Mouse (Mus musculus): ENCODE results near the gene Stac3. TPM values are rescaled to one million over a fixed set of nuclear protein-coding genes. Genes with fewer than 3 reads are reported as not detected.

Stac3 gene
- total and polyA plus RNA-seq, 3 experiments = 0.08 to 0.79 (median 0.50) TPM

DNA sequence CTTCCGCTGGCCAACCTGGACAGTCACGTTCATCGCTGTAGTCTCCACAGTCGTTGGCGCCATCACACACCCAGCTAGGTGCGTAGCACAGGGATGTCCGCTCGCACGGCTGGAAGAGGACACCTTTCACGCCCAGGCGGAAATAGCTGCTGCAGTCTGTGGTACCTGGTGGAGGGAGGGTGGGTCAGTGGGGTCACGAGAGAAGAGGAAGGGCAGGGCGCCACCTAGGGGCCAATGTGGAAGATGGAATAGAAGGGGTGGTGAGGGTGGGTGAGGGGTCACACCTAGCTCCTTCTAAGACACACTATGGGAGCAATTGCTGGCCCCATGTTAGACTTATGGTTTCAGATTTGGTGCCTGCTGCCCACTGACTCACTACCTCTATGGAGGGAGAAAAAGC lies 55.9 kb downstream of the Stac3 start:
- Histone ChIP-seq H3K9ac (ENCODE audit: insufficient read depth, low read depth) (no peak overlapping the region), H3K4me3 (replicated peaks in 1 of 3; ENCODE audit: low read depth in 2 of 3, low read length in 2 of 3, poor library complexity in 1 of 3) (no peak overlapping the region)
- dilution Hi-C loops (cut with MboI; ENCODE audit: extremely low pct_ligation_motif_present, extremely low pct_unique_long_range_greater_than_20kb, low sequenced_read_pairs) = no loop called here

More for the DNA sequence above, 55.9 kb downstream of the Stac3 start:
- no peaks in the 10 kb centered on the region for H3K79me2 ChIP-seq (replicated peaks; ENCODE audit: control insufficient read depth, extremely low read depth, insufficient read depth, poor library complexity, severe bottlenecking)
- no peaks in the 10 kb centered on the region for H3K4me1 ChIP-seq (ENCODE audit: control insufficient read depth in 1 of 2, insufficient read depth in 2 of 2)
- peaks cover 92 to 94% of the 10 kb centered on the region in 2 experiments for H3K36me3 ChIP-seq (replicated peaks in 1 of 2; ENCODE audit: control insufficient read depth in 1 of 2, insufficient read depth in 1 of 2, low read length in 1 of 2)
- H3K4me2 ChIP-seq (ENCODE audit: insufficient read depth, low read depth, poor library complexity, severe bottlenecking) = no peak overlapping the region
- no peak for DNase-seq (ENCODE audit: extremely low read depth)
- H3K27ac ChIP-seq (ENCODE audit: insufficient read depth, low read depth) = no peak overlapping the region
- no peaks in the 10 kb centered on the region for H3K27me3 ChIP-seq (replicated peaks)
- H3K9me3 ChIP-seq (replicated peaks; ENCODE audit: low read length) = no peaks in the 10 kb centered on the region
- TF ChIP-seq ELF1 (IDR thresholded peaks at IDR 0.05; ENCODE audit: low read depth, low read length) (no peak), CTCF (conservative IDR thresholded peaks at IDR 0.05 in 1 of 2, IDR thresholded peaks at IDR 0.05 in 1 of 2; ENCODE audit: low read depth in 2 of 2, low read length in 2 of 2) (peak in 1 of 2 experiments; percentile 44; a peak in 2 of 4 replicates)
- in situ Hi-C loops (cut with MboI; ENCODE audit: low pct_ligation_motif_present, low pct_unique_long_range_greater_than_20kb, low sequenced_read_pairs) = no loop called here

Other genes starting within 250 kb of the Stac3 start
- gene Kif5a, start 238.3 kb upstream of the Stac3 start, total RNA-seq (2012; rRNA removed) = 1.3 and 2.1 TPM in 2 replicates
- not detected in 2 replicates for gene Kif5a, start 238.3 kb upstream of the Stac3 start, total RNA-seq (2014; rRNA removed)
- 0.14 and 0.46 TPM in 2 replicates for gene Kif5a, start 238.3 kb upstream of the Stac3 start, polyA plus RNA-seq (2012; ENCODE audit: insufficient read length, low read depth)
- 88.5 and 91.9 TPM in 2 replicates for gene Dctn2, start 235.3 kb upstream of the Stac3 start, total RNA-seq (2012; rRNA removed)
- gene Dctn2, start 235.3 kb upstream of the Stac3 start, total RNA-seq (2014; rRNA removed) = 66.3 and 67.3 TPM in 2 replicates
- gene Dctn2, start 235.3 kb upstream of the Stac3 start, polyA plus RNA-seq (2012; ENCODE audit: insufficient read length, low read depth) = 79.1 and 94.1 TPM in 2 replicates
- gene Mbd6, start 212.7 kb upstream of the Stac3 start, total RNA-seq (2012; rRNA removed) = 2.7 and 3.3 TPM in 2 replicates
- 0.51 and 0.74 TPM in 2 replicates for gene Mbd6, start 212.7 kb upstream of the Stac3 start, total RNA-seq (2014; rRNA removed)
- gene Mbd6, start 212.7 kb upstream of the Stac3 start, polyA plus RNA-seq (2012; ENCODE audit: insufficient read length, low read depth) = 16.5 and 17.7 TPM in 2 replicates
- gene Mars, start 189.9 kb upstream of the Stac3 start, total RNA-seq (2012; rRNA removed) = 224 and 234 TPM in 2 replicates
- gene Mars, start 189.9 kb upstream of the Stac3 start, total RNA-seq (2014; rRNA removed) = 110 and 143 TPM in 2 replicates
- 161 and 177 TPM in 2 replicates for gene Mars, start 189.9 kb upstream of the Stac3 start, polyA plus RNA-seq (2012; ENCODE audit: insufficient read length, low read depth)
- gene Arhgap9, start 179.7 kb upstream of the Stac3 start, total RNA-seq (2012; rRNA removed) = 32.5 and 33.7 TPM in 2 replicates
- gene Arhgap9, start 179.7 kb upstream of the Stac3 start, total RNA-seq (2014; rRNA removed) = 32.4 and 34.0 TPM in 2 replicates
- gene Arhgap9, start 179.7 kb upstream of the Stac3 start, polyA plus RNA-seq (2012; ENCODE audit: insufficient read length, low read depth) = 42.4 and 44.7 TPM in 2 replicates
- gene Gli1, start 159.7 kb upstream of the Stac3 start, total RNA-seq (2012; rRNA removed) = 0.13 and 0.42 TPM in 2 replicates
- not detected in 2 replicates for gene Gli1, start 159.7 kb upstream of the Stac3 start, total RNA-seq (2014; rRNA removed)
- 0.10 and 0.14 TPM in 2 replicates for gene Gli1, start 159.7 kb upstream of the Stac3 start, polyA plus RNA-seq (2012; ENCODE audit: insufficient read length, low read depth)
- gene Inhbe, start 147.3 kb upstream of the Stac3 start, total RNA-seq (2012; rRNA removed) = 1.3 and 2.6 TPM in 2 replicates
- gene Inhbe, start 147.3 kb upstream of the Stac3 start, total RNA-seq (2014; rRNA removed) = 0.85 and 0.89 TPM in 2 replicates
- gene Inhbe, start 147.3 kb upstream of the Stac3 start, polyA plus RNA-seq (2012; ENCODE audit: insufficient read length, low read depth) = 0.65 and 0.83 TPM in 2 replicates
- 0.08 and 0.38 TPM in 2 replicates for gene Inhbc, start 131.3 kb upstream of the Stac3 start, total RNA-seq (2012; rRNA removed)
- gene Inhbc, start 131.3 kb upstream of the Stac3 start, total RNA-seq (2014; rRNA removed) = not detected in 2 replicates
- 0.20 TPM in 1 of 2 replicates, not detected in the other for gene Inhbc, start 131.3 kb upstream of the Stac3 start, polyA plus RNA-seq (2012; ENCODE audit: insufficient read length, low read depth)
- gene R3hdm2, start 121.4 kb upstream of the Stac3 start, total RNA-seq (2012; rRNA removed) = 7.3 and 8.7 TPM in 2 replicates
- gene R3hdm2, start 121.4 kb upstream of the Stac3 start, total RNA-seq (2014; rRNA removed) = 4.2 and 7.0 TPM in 2 replicates
- gene R3hdm2, start 121.4 kb upstream of the Stac3 start, polyA plus RNA-seq (2012; ENCODE audit: insufficient read length, low read depth) = 23.6 and 29.2 TPM in 2 replicates
- gene Ndufa4l2, start 13.3 kb downstream of the Stac3 start, total RNA-seq (2012; rRNA removed) = 0.47 and 0.80 TPM in 2 replicates
- gene Ndufa4l2, start 13.3 kb downstream of the Stac3 start, total RNA-seq (2014; rRNA removed) = not detected in 2 replicates
- gene Ndufa4l2, start 13.3 kb downstream of the Stac3 start, polyA plus RNA-seq (2012; ENCODE audit: insufficient read length, low read depth) = not detected in 2 replicates
- gene Shmt2, start 20.8 kb downstream of the Stac3 start, total RNA-seq (2012; rRNA removed) = 252 and 317 TPM in 2 replicates
- gene Shmt2, start 20.8 kb downstream of the Stac3 start, total RNA-seq (2014; rRNA removed) = 267 and 273 TPM in 2 replicates
- 315 and 353 TPM in 2 replicates for gene Shmt2, start 20.8 kb downstream of the Stac3 start, polyA plus RNA-seq (2012; ENCODE audit: insufficient read length, low read depth)
- 0.13 TPM in 1 of 2 replicates, not detected in the other for gene Nxph4, start 32.9 kb downstream of the Stac3 start, total RNA-seq (2012; rRNA removed)
- not detected in 2 replicates for gene Nxph4, start 32.9 kb downstream of the Stac3 start, total RNA-seq (2014; rRNA removed)
- 0.14 and 0.15 TPM in 2 replicates for gene Nxph4, start 32.9 kb downstream of the Stac3 start, polyA plus RNA-seq (2012; ENCODE audit: insufficient read length, low read depth)
- gene Lrp1, start 119.5 kb downstream of the Stac3 start, total RNA-seq (2012; rRNA removed) = 16.5 and 51.2 TPM in 2 replicates
- gene Lrp1, start 119.5 kb downstream of the Stac3 start, total RNA-seq (2014; rRNA removed) = 3.1 and 3.3 TPM in 2 replicates
- 11.0 and 11.8 TPM in 2 replicates for gene Lrp1, start 119.5 kb downstream of the Stac3 start, polyA plus RNA-seq (2012; ENCODE audit: insufficient read length, low read depth)
- gene Stat6, start 141.3 kb downstream of the Stac3 start, total RNA-seq (2012; rRNA removed) = 58.7 and 76.6 TPM in 2 replicates
- gene Stat6, start 141.3 kb downstream of the Stac3 start, total RNA-seq (2014; rRNA removed) = 64.0 and 71.5 TPM in 2 replicates
- gene Stat6, start 141.3 kb downstream of the Stac3 start, polyA plus RNA-seq (2012; ENCODE audit: insufficient read length, low read depth) = 62.9 and 72.1 TPM in 2 replicates
- 12.5 and 13.2 TPM in 2 replicates for gene Nemp1, start 165.2 kb downstream of the Stac3 start, total RNA-seq (2012; rRNA removed)
- 17.4 and 18.3 TPM in 2 replicates for gene Nemp1, start 165.2 kb downstream of the Stac3 start, total RNA-seq (2014; rRNA removed)
- gene Nemp1, start 165.2 kb downstream of the Stac3 start, polyA plus RNA-seq (2012; ENCODE audit: insufficient read length, low read depth) = 7.5 and 8.3 TPM in 2 replicates
- gene Nab2, start 166.9 kb downstream of the Stac3 start, total RNA-seq (2012; rRNA removed) = 10.0 and 13.9 TPM in 2 replicates
- gene Nab2, start 166.9 kb downstream of the Stac3 start, total RNA-seq (2014; rRNA removed) = 5.9 and 8.1 TPM in 2 replicates
- gene Nab2, start 166.9 kb downstream of the Stac3 start, polyA plus RNA-seq (2012; ENCODE audit: insufficient read length, low read depth) = 9.2 and 10.8 TPM in 2 replicates
- gene Myo1a, start 203.5 kb downstream of the Stac3 start, total RNA-seq (2012; rRNA removed) = 1.8 and 2.3 TPM in 2 replicates
- 0.08 and 0.24 TPM in 2 replicates for gene Myo1a, start 203.5 kb downstream of the Stac3 start, total RNA-seq (2014; rRNA removed)
- gene Myo1a, start 203.5 kb downstream of the Stac3 start, polyA plus RNA-seq (2012; ENCODE audit: insufficient read length, low read depth) = 0.36 and 0.45 TPM in 2 replicates
- gene Tac2, start 222.8 kb downstream of the Stac3 start, total RNA-seq (2012; rRNA removed) = not detected in 2 replicates
- not detected in 2 replicates for gene Tac2, start 222.8 kb downstream of the Stac3 start, total RNA-seq (2014; rRNA removed)
- not detected in 2 replicates for gene Tac2, start 222.8 kb downstream of the Stac3 start, polyA plus RNA-seq (2012; ENCODE audit: insufficient read length, low read depth)
- gene Zbtb39, start 237.9 kb downstream of the Stac3 start, total RNA-seq (2012; rRNA removed) = 3.7 and 4.2 TPM in 2 replicates
- gene Zbtb39, start 237.9 kb downstream of the Stac3 start, total RNA-seq (2014; rRNA removed) = 0.63 and 1.1 TPM in 2 replicates
- gene Zbtb39, start 237.9 kb downstream of the Stac3 start, polyA plus RNA-seq (2012; ENCODE audit: insufficient read length, low read depth) = 4.0 and 5.0 TPM in 2 replicates